Mouse (Mus musculus) ES-E14 (cell line): ENCODE data around the gene Podn.

ENCODE experiments used
- CHD2 ChIP-seq: IDR thresholded peaks from 2 replicates; pipeline ENCODE4 v1.6.1; 2014; ENCODE audit warnings: mild to moderate bottlenecking, low read depth, low read length, inconsistent platforms
- HCFC1 ChIP-seq: IDR thresholded peaks from 2 replicates; pipeline ENCODE4 v1.6.1; 2012; ENCODE audit warnings: low read length, inconsistent platforms, borderline replicate concordance; ENCODE audit not compliant: insufficient read depth
- MAFK ChIP-seq: IDR thresholded peaks from 2 replicates; pipeline ENCODE4 v1.6.1; 2014; ENCODE audit warnings: mild to moderate bottlenecking, low read depth, low read length, inconsistent platforms; ENCODE audit not compliant: insufficient read depth
- ZC3H11A ChIP-seq: IDR thresholded peaks from 2 replicates; pipeline ENCODE4 v1.6.1; 2012; ENCODE audit warnings: low read depth, mild to moderate bottlenecking, inconsistent platforms, low read length, borderline replicate concordance
- ZNF384 ChIP-seq: IDR thresholded peaks from 2 replicates; pipeline ENCODE4 v1.6.1; 2012; ENCODE audit warnings: low read depth, low read length, inconsistent platforms

DNA sequence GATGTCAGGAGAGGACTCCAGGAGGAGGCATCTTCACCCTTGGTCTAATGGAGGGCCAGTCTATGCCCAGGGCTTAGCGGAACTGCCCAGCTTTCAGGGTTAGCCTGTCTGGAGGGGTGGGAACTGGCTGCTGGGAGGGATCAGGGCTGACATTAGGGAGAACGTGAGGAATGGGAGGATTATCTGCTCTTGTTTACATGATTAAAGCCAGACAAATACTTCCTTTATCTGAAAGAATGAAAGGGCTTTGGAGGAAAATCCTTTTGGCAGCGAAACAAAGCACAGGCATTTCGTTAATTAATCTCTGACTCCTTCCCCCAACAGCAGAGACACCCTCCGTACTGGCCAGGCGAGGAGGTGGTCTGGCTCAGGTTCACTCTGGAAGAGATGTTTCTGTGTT lies 104.4 kb downstream of the Podn start:
- TF ChIP-seq ZC3H11A (no peak), ZNF384 (no peak), MAFK (no peak), HCFC1 (no peak), CHD2 (no peak)
